Mouse (Mus musculus): Measurements from ENCODE around the gene Gm11634. TPM values are rescaled to one million over a fixed set of nuclear protein-coding genes. Genes with fewer than 3 reads are reported as not detected.
"Not testable (repeated sequence)": the region's sequence is repeated elsewhere in the genome, so short reads cannot be mapped to it uniquely, and the experiment has no call there.

The Gm11634 gene
- polyA plus RNA-seq, 1 experiment from 2014 or later = not detected

GRCm38 (mm10) chr11:101628733-101629417, 29.8 kb upstream of the Gm11634 start:
- ATAC-seq (ENCODE audit: low FRiP score); H3K27me3 ChIP-seq; H3K9me3 ChIP-seq; H3K27ac ChIP-seq; H3K4me1 ChIP-seq: not testable (repeated sequence)
- WGBS = 75% methylated on average over 5 of the region's 5 CpGs
- Histone ChIP-seq H3K4me3 (replicated peaks) (peak overlapping the region; percentile 57; the same call in 1 of the 2 replicates), H3K36me3 (replicated peaks) (peaks cover 13% of the 10 kb centered on the region), H3K4me2 (peak overlapping the region; percentile 90), H3K9ac (peak overlapping the region; percentile 80; the same call in 1 of the 2 replicates)

- under 1% methylated on average over 33 of the region's 33 CpGs for WGBS
- peak; percentile 56 for ATAC-seq (ENCODE audit: low FRiP score)
- Histone ChIP-seq H3K9me3 (no peaks in the 10 kb centered on the region), H3K27ac (peak overlapping the region; percentile 97), H3K36me3 (replicated peaks) (peaks cover 5% of the 10 kb centered on the region), H3K4me1 (peaks cover 9% of the 10 kb centered on the region), H3K4me3 (replicated peaks) (peak overlapping the region; percentile 57), H3K27me3 (no peaks in the 10 kb centered on the region), H3K9ac (peak overlapping the region; percentile 80), H3K4me2 (peak overlapping the region; percentile 90)
These were observed 29.0 kb upstream of the Gm11634 start for GRCm38 (mm10) chr11:101627857-101628559.

GRCm38 (mm10) chr11:101626995-101627856, 28.2 kb upstream of the Gm11634 start, which contains the start of gene Rdm1:
Rdm1 (plus strand) TSS chr11:101627195.
- H3K9ac ChIP-seq = peak within 1 kb of the TSS; percentile 80
- under 1% methylated on average over 34 of the region's 34 CpGs for WGBS
- no peaks in the 10 kb centered on the region for H3K9me3 ChIP-seq
- peaks cover 9% of the 10 kb centered on the region for H3K4me1 ChIP-seq
- peak within 1 kb of the TSS; percentile 57 for H3K4me3 ChIP-seq (replicated peaks)
- H3K27ac ChIP-seq = peak within 1 kb of the TSS; percentile 97
- no peaks in the 10 kb centered on the region for H3K27me3 ChIP-seq
- peaks cover 4% of the 10 kb centered on the region; the same call in 1 of the 2 replicates for H3K36me3 ChIP-seq (replicated peaks)
- peak within 1 kb of the TSS; percentile 90 for H3K4me2 ChIP-seq
- peak; percentile 89 for ATAC-seq (ENCODE audit: low FRiP score)

- Histone ChIP-seq H3K4me3 (replicated peaks) (peak overlapping the region; percentile 57), H3K4me1 (peaks cover 9% of the 10 kb centered on the region), H3K36me3 (replicated peaks) (peaks cover 4% of the 10 kb centered on the region; the same call in 1 of the 2 replicates), H3K27ac (peak overlapping the region; percentile 96), H3K27me3 (no peaks in the 10 kb centered on the region), H3K4me2 (peak overlapping the region; percentile 90), H3K9me3 (no peaks in the 10 kb centered on the region), H3K9ac (peak overlapping the region; percentile 41)
- 7% methylated on average over 8 of the region's 8 CpGs for WGBS
- ATAC-seq (ENCODE audit: low FRiP score) = peak; percentile 55
These were observed 27.6 kb upstream of the Gm11634 start for GRCm38 (mm10) chr11:101626649-101626994.

- H3K4me1 ChIP-seq = peaks cover 24% of the 10 kb centered on the region
- H3K9me3 ChIP-seq; H3K27ac ChIP-seq; H3K9ac ChIP-seq; H3K4me3 ChIP-seq (replicated peaks); H3K36me3 ChIP-seq (replicated peaks); H3K27me3 ChIP-seq; ATAC-seq (ENCODE audit: low FRiP score); H3K4me2 ChIP-seq: not testable (repeated sequence)
- WGBS = 90% methylated on average over 11 of the region's 11 CpGs
These were observed 21.1 kb upstream of the Gm11634 start for GRCm38 (mm10) chr11:101620022-101620655.

- Histone ChIP-seq H3K27ac (peak overlapping the region; percentile 83; the same call in 1 of the 2 replicates), H3K4me1 (peaks cover 34% of the 10 kb centered on the region), H3K4me2 (no peak overlapping the region), H3K36me3 (replicated peaks) (no peaks in the 10 kb centered on the region), H3K9me3 (no peaks in the 10 kb centered on the region), H3K27me3 (no peaks in the 10 kb centered on the region), H3K9ac (no peak overlapping the region), H3K4me3 (replicated peaks) (no peak overlapping the region)
- no peak for ATAC-seq (ENCODE audit: low FRiP score)
- WGBS = 73% methylated on average over 3 of the region's 3 CpGs
These were observed 19.5 kb upstream of the Gm11634 start for GRCm38 (mm10) chr11:101618596-101618995.

GRCm38 (mm10) chr11:101617849-101618248, 18.8 kb upstream of the Gm11634 start:
- Histone ChIP-seq H3K9ac (peak overlapping the region; percentile 29; the same call in 1 of the 2 replicates), H3K27ac (peak overlapping the region; percentile 83), H3K4me3 (replicated peaks) (peak overlapping the region; percentile 14; the same call in 1 of the 2 replicates), H3K4me2 (peak overlapping the region; percentile 47), H3K4me1 (peaks cover 35% of the 10 kb centered on the region), H3K9me3 (no peaks in the 10 kb centered on the region), H3K27me3 (no peaks in the 10 kb centered on the region), H3K36me3 (replicated peaks) (no peaks in the 10 kb centered on the region)
- 5% methylated on average over 8 of the region's 8 CpGs for WGBS
- ATAC-seq (ENCODE audit: low FRiP score) = peak; percentile 76

GRCm38 (mm10) chr11:101616948-101617767, 18.1 kb upstream of the Gm11634 start:
- H3K27me3 ChIP-seq = no peaks in the 10 kb centered on the region
- H3K4me2 ChIP-seq = peak overlapping the region; percentile 47
- ATAC-seq (ENCODE audit: low FRiP score) = peak; percentile 23; the same call in 1 of the 2 replicates
- 20% methylated on average over 18 of the region's 18 CpGs for WGBS
- no peaks in the 10 kb centered on the region for H3K9me3 ChIP-seq
- peak overlapping the region; percentile 29; the same call in 1 of the 2 replicates for H3K9ac ChIP-seq
- peak overlapping the region; percentile 14; the same call in 1 of the 2 replicates for H3K4me3 ChIP-seq (replicated peaks)
- H3K27ac ChIP-seq = peak overlapping the region; percentile 83
- H3K36me3 ChIP-seq (replicated peaks) = no peaks in the 10 kb centered on the region
- peaks cover 35% of the 10 kb centered on the region for H3K4me1 ChIP-seq

GRCm38 (mm10) chr11:101616104-101616503, 17.0 kb upstream of the Gm11634 start:
- no peaks in the 10 kb centered on the region for H3K9me3 ChIP-seq

GRCm38 (mm10) chr11:101615380-101615779, 16.3 kb upstream of the Gm11634 start:
- Histone ChIP-seq H3K36me3 (replicated peaks) (no peaks in the 10 kb centered on the region), H3K4me2 (no peak overlapping the region), H3K4me1 (peaks cover 39% of the 10 kb centered on the region), H3K9me3 (no peaks in the 10 kb centered on the region), H3K9ac (no peak overlapping the region), H3K27me3 (no peaks in the 10 kb centered on the region), H3K27ac (no peak overlapping the region), H3K4me3 (replicated peaks) (no peak overlapping the region)
- ATAC-seq (ENCODE audit: low FRiP score) = no peak
- WGBS = 89% methylated on average over 6 of the region's 6 CpGs

More at GRCm38 (mm10) chr11:101616104-101616503, 17.0 kb upstream of the Gm11634 start:
- Histone ChIP-seq H3K4me2 (no peak overlapping the region), H3K27ac (no peak overlapping the region), H3K4me1 (peaks cover 35% of the 10 kb centered on the region), H3K27me3 (no peaks in the 10 kb centered on the region), H3K9ac (no peak overlapping the region), H3K4me3 (replicated peaks) (no peak overlapping the region), H3K36me3 (replicated peaks) (no peaks in the 10 kb centered on the region)
- ATAC-seq (ENCODE audit: low FRiP score) = no peak
- WGBS = 95% methylated on average over 8 of the region's 8 CpGs

GRCm38 (mm10) chr11:101614116-101614515, 15.1 kb upstream of the Gm11634 start:
- Histone ChIP-seq H3K9me3 (no peaks in the 10 kb centered on the region), H3K27me3 (no peaks in the 10 kb centered on the region), H3K27ac (0 out of 2 replicates have a peak overlapping the region, but pooled peaks have one; percentile 19), H3K4me2 (no peak overlapping the region), H3K9ac (no peak overlapping the region), H3K4me3 (replicated peaks) (no peak overlapping the region), H3K4me1 (peaks cover 40% of the 10 kb centered on the region), H3K36me3 (replicated peaks) (no peaks in the 10 kb centered on the region)
- ATAC-seq (ENCODE audit: low FRiP score) = no peak
- 33% methylated on average over 4 of the region's 4 CpGs for WGBS
